Mouse (Mus musculus) neural tube, embryonic 15.5 days (tissue): ENCODE measurements at regions not wholly inside any gene's neighbourhood (a gene's known extent, or its start where the extent isn't known, plus 50 kb on each side); places are given as distances from the start of the nearest gene placed in this dataset.

Source experiments
- ATAC-seq: fragments of 200-750 bp; cut with Nextera tagmentation; 2 replicates; pipeline ENCODE4 v1.8.0; 2017; ENCODE audit warnings: mild to moderate bottlenecking, moderate TSS enrichment, moderate library complexity; ENCODE audit not compliant: low FRiP score
- H3K27ac ChIP-seq: fragments of 300-500 bp; sonication (generic); replicated peaks from 2 replicates; pipeline ENCODE4 v1.5.1; 2015; ENCODE audit warnings: mild to moderate bottlenecking, inconsistent platforms
- H3K27me3 ChIP-seq: fragments of 300-500 bp; sonication (generic); replicated peaks from 2 replicates; pipeline ENCODE4 v1.6.1; 2015; ENCODE audit warnings: inconsistent platforms
- H3K36me3 ChIP-seq: fragments of 300-500 bp; sonication (generic); 2 replicates; pipeline ENCODE4 v1.6.1; 2015; ENCODE audit warnings: inconsistent platforms
- H3K4me1 ChIP-seq: fragments of 300-500 bp; sonication (generic); 2 replicates; pipeline ENCODE4 v1.6.1; 2015; ENCODE audit warnings: inconsistent platforms
- H3K4me2 ChIP-seq: fragments of 300-500 bp; sonication (generic); 2 replicates; pipeline ENCODE4 v1.6.1; 2015; ENCODE audit warnings: inconsistent platforms, mild to moderate bottlenecking, moderate library complexity
- H3K4me3 ChIP-seq: fragments of 300-500 bp; sonication (generic); replicated peaks from 2 replicates; pipeline ENCODE4 v1.5.1; 2015; ENCODE audit warnings: mild to moderate bottlenecking, inconsistent platforms
- H3K9ac ChIP-seq: fragments of 300-500 bp; sonication (generic); replicated peaks from 2 replicates; pipeline ENCODE4 v1.6.1; 2015; ENCODE audit warnings: mild to moderate bottlenecking, inconsistent platforms
- H3K9me3 ChIP-seq: fragments of 300-500 bp; sonication (generic); replicated peaks from 2 replicates; pipeline ENCODE4 v1.6.1; 2016; ENCODE audit warnings: inconsistent platforms
- WGBS: fragments of 180-500 bp; shearing (Covaris S2); methylation state at CpG from one replicate; pipeline ENCODE4 v1.1.7; 2015; ENCODE audit warnings: mixed read lengths; 5-methylcytosine and 5-hydroxymethylcytosine counted together

GRCm38 (mm10) chr15:61656951-61657350 lies 734.1 kb upstream of the A1bg start:
- no peaks in the 10 kb centered on the region for H3K36me3 ChIP-seq
- H3K4me3 ChIP-seq: no peak overlapping the region
- no peaks in the 10 kb centered on the region for H3K27me3 ChIP-seq
- no peak overlapping the region for H3K4me2 ChIP-seq
- no peak overlapping the region for H3K27ac ChIP-seq
- H3K9ac ChIP-seq: no peak overlapping the region
- no peaks in the 10 kb centered on the region for H3K4me1 ChIP-seq
- ATAC-seq: no peak
- H3K9me3 ChIP-seq: no peaks in the 10 kb centered on the region

- no peak for ATAC-seq
- no peaks in the 10 kb centered on the region for H3K27me3 ChIP-seq
- no peak overlapping the region for H3K4me3 ChIP-seq
- no peak overlapping the region for H3K9ac ChIP-seq
- H3K4me1 ChIP-seq: no peaks in the 10 kb centered on the region
- no peaks in the 10 kb centered on the region for H3K36me3 ChIP-seq
- no peak overlapping the region for H3K4me2 ChIP-seq
- no peak overlapping the region for H3K27ac ChIP-seq
- H3K9me3 ChIP-seq: no peaks in the 10 kb centered on the region
- WGBS: 98% methylated on average over 1 of the region's 1 CpGs
Observed at GRCm38 (mm10) chr15:61654846-61655245, 732.0 kb upstream of the A1bg start.

GRCm38 (mm10) chr15:61653853-61654252 lies 731.0 kb upstream of the A1bg start:
- Histone ChIP-seq H3K9me3 (no peaks in the 10 kb centered on the region), H3K4me3 (no peak overlapping the region), H3K36me3 (no peaks in the 10 kb centered on the region), H3K27me3 (no peaks in the 10 kb centered on the region), H3K4me1 (no peaks in the 10 kb centered on the region), H3K4me2 (no peak overlapping the region), H3K27ac (no peak overlapping the region), H3K9ac (no peak overlapping the region)
- WGBS: 74% methylated on average over 1 of the region's 1 CpGs
- no peak for ATAC-seq

GRCm38 (mm10) chr15:61618638-61619500 lies 696.1 kb upstream of the A1bg start:
- no peak for ATAC-seq
- WGBS: 67% methylated on average over 8 of the region's 8 CpGs
- Histone ChIP-seq H3K4me3 (no peak overlapping the region), H3K9me3 (no peaks in the 10 kb centered on the region), H3K27ac (no peak overlapping the region), H3K36me3 (no peaks in the 10 kb centered on the region), H3K4me1 (no peaks in the 10 kb centered on the region), H3K9ac (no peak overlapping the region), H3K27me3 (no peaks in the 10 kb centered on the region), H3K4me2 (no peak overlapping the region)

- Histone ChIP-seq H3K27ac (no peak overlapping the region), H3K36me3 (no peaks in the 10 kb centered on the region), H3K27me3 (no peaks in the 10 kb centered on the region), H3K4me1 (no peaks in the 10 kb centered on the region), H3K9ac (no peak overlapping the region), H3K9me3 (no peaks in the 10 kb centered on the region), H3K4me2 (no peak overlapping the region), H3K4me3 (no peak overlapping the region)
- no peak for ATAC-seq
- WGBS: 95% methylated on average over 3 of the region's 3 CpGs
Observed at GRCm38 (mm10) chr15:61610662-61611061, 687.9 kb upstream of the A1bg start.

- no peaks in the 10 kb centered on the region for H3K27me3 ChIP-seq
- H3K27ac ChIP-seq: no peak overlapping the region
- no peak for ATAC-seq
- no peaks in the 10 kb centered on the region for H3K9me3 ChIP-seq
- H3K36me3 ChIP-seq: no peaks in the 10 kb centered on the region
- H3K4me3 ChIP-seq: no peak overlapping the region
- no peaks in the 10 kb centered on the region for H3K4me1 ChIP-seq
- H3K9ac ChIP-seq: no peak overlapping the region
- H3K4me2 ChIP-seq: no peak overlapping the region
- 91% methylated on average over 6 of the region's 6 CpGs for WGBS
Observed at GRCm38 (mm10) chr15:61609656-61610055, 686.8 kb upstream of the A1bg start.

GRCm38 (mm10) chr15:61608301-61608731 lies 685.5 kb upstream of the A1bg start:
- H3K4me1 ChIP-seq: no peaks in the 10 kb centered on the region
- H3K27me3 ChIP-seq: no peaks in the 10 kb centered on the region
- H3K9me3 ChIP-seq: no peaks in the 10 kb centered on the region
- H3K4me2 ChIP-seq: no peak overlapping the region
- ATAC-seq: no peak
- WGBS: 84% methylated on average over 6 of the region's 6 CpGs
- H3K36me3 ChIP-seq: no peaks in the 10 kb centered on the region
- H3K27ac ChIP-seq: no peak overlapping the region
- no peak overlapping the region for H3K9ac ChIP-seq
- H3K4me3 ChIP-seq: no peak overlapping the region

- ATAC-seq: no peak
- H3K9me3 ChIP-seq: no peaks in the 10 kb centered on the region
- 80% methylated on average over 6 of the region's 6 CpGs for WGBS
- H3K9ac ChIP-seq: no peak overlapping the region
- H3K36me3 ChIP-seq: no peaks in the 10 kb centered on the region
- no peaks in the 10 kb centered on the region for H3K4me1 ChIP-seq
- H3K4me2 ChIP-seq: no peak overlapping the region
- H3K4me3 ChIP-seq: no peak overlapping the region
- no peaks in the 10 kb centered on the region for H3K27me3 ChIP-seq
- no peak overlapping the region for H3K27ac ChIP-seq
Observed at GRCm38 (mm10) chr15:61599734-61600133, 676.9 kb upstream of the A1bg start.

- Histone ChIP-seq H3K27me3 (no peaks in the 10 kb centered on the region), H3K9me3 (no peaks in the 10 kb centered on the region), H3K4me2 (no peak overlapping the region), H3K36me3 (no peaks in the 10 kb centered on the region), H3K4me1 (no peaks in the 10 kb centered on the region), H3K27ac (no peak overlapping the region), H3K9ac (no peak overlapping the region), H3K4me3 (no peak overlapping the region)
- no peak for ATAC-seq
- 41% methylated on average over 4 of the region's 4 CpGs for WGBS
Observed at GRCm38 (mm10) chr15:61596318-61596717, 673.5 kb upstream of the A1bg start.

GRCm38 (mm10) chr15:61588956-61589355 lies 666.1 kb upstream of the A1bg start:
- Histone ChIP-seq H3K36me3 (no peaks in the 10 kb centered on the region), H3K9me3 (no peaks in the 10 kb centered on the region), H3K27ac (no peak overlapping the region), H3K4me3 (no peak overlapping the region), H3K9ac (no peak overlapping the region), H3K27me3 (no peaks in the 10 kb centered on the region), H3K4me2 (no peak overlapping the region), H3K4me1 (no peaks in the 10 kb centered on the region)
- no peak for ATAC-seq
- 84% methylated on average over 5 of the region's 5 CpGs for WGBS

- Histone ChIP-seq H3K9me3 (no peaks in the 10 kb centered on the region), H3K36me3 (no peaks in the 10 kb centered on the region), H3K4me2 (no peak overlapping the region), H3K27ac (no peak overlapping the region), H3K9ac (no peak overlapping the region), H3K27me3 (no peaks in the 10 kb centered on the region), H3K4me3 (no peak overlapping the region), H3K4me1 (no peaks in the 10 kb centered on the region)
- no peak for ATAC-seq
- WGBS: 71% methylated on average over 2 of the region's 2 CpGs
Observed at GRCm38 (mm10) chr15:61582335-61582734, 659.5 kb upstream of the A1bg start.

GRCm38 (mm10) chr15:61563347-61563746 lies 640.5 kb upstream of the A1bg start:
- Histone ChIP-seq H3K9ac (no peak overlapping the region), H3K9me3 (no peaks in the 10 kb centered on the region), H3K27ac (no peak overlapping the region), H3K4me3 (no peak overlapping the region), H3K36me3 (no peaks in the 10 kb centered on the region), H3K27me3 (no peaks in the 10 kb centered on the region), H3K4me1 (no peaks in the 10 kb centered on the region), H3K4me2 (no peak overlapping the region)
- ATAC-seq: no peak
